Mouse (Mus musculus) T-helper 2 cell (primary cell): ENCODE data around the gene Zfp865.

Experiments
- in situ Hi-C: fragments of 300-600 bp; cut with MboI, MseI; formaldehyde crosslinking; loops from one replicate; pipeline ENCODE4 v1.15.1; 2025; ENCODE audit warnings: high pct_unique_total_duplicates

Gene Zfp865

DNA sequence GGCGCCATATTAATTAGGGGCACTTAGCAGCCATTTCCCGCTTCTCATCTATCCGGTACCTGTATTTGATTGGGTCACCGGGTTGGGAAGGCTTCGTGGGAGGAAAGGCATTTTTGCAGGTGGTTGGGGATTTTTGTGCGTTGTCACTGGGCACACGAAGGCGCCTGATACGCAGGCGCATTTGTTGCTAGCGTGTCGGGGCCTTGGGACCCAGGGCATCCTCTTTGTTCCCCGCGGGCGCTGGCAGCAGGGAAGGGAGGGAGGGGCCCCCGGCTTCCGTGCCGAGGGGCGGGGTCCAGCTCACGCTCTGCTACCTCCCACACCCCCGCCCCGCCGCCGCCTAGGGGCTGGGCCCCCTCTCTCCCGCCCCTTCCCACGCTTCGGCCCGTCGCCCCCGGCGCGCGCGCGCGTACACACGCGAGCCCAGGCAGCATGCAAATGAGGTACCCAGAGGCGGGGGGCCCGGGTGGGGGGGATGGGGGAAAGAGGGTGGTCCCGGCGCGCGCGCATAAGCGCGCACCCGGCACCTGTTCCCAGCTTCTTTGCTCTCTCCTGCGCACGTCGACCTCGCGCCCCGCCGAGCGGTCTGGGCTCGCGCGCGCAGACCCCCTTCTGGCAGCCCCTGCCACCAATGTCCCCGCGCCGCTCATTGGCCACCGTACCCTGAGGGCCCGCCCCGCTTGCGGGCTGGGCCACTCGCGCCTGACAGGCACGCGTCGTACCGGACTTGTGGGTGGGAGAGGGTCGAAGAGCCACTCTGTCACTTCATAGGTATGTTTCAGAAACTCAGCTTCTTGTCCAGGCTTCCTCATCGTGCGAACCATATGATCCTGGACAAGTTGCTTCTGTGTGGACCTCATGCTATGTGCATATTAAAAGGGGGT lies 4.8 kb upstream of the Zfp865 start, which contains the start of gene Gm44973:
Gm44973 (plus strand) TSS at position 379 of the 884 bp plus-strand sequence.
- in situ Hi-C loops: loop anchor here (5.0 kb wide), 1 partner anchor 37 kb away; the partner anchor contains the start of gene Zfp580

- in situ Hi-C loops: loop anchor here (5.0 kb wide), 1 partner anchor 36 kb away; the partner anchor contains the start of gene Zfp580
Measured at GRCm38 (mm10) chr7:5016057-5016456, 4.1 kb upstream of the Zfp865 start.

DNA sequence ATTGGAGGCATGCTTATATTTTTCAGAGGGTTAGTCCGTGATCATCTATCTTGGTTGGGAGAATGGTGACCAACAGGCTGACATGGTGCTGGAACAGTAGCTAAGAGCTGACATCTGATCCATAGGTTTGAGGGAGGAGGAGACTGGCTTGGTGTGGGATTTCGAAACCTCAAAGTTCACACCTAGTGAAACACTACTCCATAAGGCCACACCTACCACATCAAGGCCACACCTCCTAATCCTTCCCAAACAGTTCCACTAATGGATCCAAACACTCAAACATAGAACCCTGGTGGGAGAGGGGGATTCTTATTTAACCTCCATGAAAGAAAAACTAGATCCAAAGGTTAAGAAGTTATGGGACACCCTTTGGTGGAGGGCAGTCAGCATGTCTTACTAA lies 3.3 kb upstream of the Zfp865 start:
- in situ Hi-C loops: loop anchor here (5.0 kb wide), 1 partner anchor 35 kb away; the partner anchor contains the start of gene Zfp580

DNA sequence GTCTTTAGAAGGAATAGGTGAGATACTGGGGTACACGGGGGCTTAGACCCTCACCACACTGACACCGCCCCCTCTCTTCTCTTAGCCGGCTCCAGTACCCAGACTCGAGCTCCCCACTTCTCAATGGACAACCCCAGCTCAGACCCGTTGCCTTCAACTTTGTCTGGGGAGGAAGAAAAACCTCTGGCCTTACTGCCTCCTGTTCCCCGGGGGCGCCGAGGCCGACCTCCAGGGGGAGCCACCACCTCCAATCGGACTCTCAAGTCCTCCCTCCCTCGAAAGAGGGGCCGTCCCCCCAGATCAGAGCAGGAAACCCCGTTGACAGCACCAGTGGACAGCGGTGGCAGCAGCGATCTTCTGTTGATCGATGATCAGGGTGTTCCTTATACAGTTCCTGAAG lies 2.8 kb upstream of the Zfp865 start:
- in situ Hi-C loops: loop anchor here (5.0 kb wide), 1 partner anchor 35 kb away; the partner anchor contains the start of gene Zfp580

- in situ Hi-C loops: loop anchor here (5.0 kb wide), 1 partner anchor 34 kb away; the partner anchor contains the start of gene Zfp580
Measured at GRCm38 (mm10) chr7:5017931-5018330, 2.2 kb upstream of the Zfp865 start.

DNA sequence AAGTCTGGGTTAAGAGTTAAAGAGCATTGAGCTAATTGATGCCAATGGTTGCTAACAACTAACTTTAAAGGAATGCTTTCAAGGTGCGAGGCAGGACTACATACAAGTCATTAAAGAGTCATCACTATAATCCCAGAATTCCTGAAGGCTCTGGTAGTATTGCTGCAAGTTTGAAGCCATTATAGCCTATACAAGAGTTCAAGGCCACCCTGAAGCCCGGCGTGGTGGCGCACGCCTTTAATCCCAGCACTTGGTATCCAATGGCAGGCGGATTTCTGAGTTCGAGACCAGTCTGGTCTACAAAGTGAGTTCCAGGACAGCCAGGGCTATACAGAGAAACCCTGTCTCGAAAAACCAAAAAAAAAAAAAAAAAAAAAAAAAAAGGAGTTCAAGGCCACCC lies 600 bp upstream of the Zfp865 start:
- in situ Hi-C loops: loop anchor here (5.0 kb wide), 1 partner anchor 33 kb away; the partner anchor contains the start of gene Zfp580

- in situ Hi-C loops: no loop called here
Measured at GRCm38 (mm10) chr7:5020685-5021084, 509 bp downstream of the Zfp865 start.

- in situ Hi-C loops: no loop called here
Measured at GRCm38 (mm10) chr7:5021197-5021596, 1.0 kb downstream of the Zfp865 start.

- in situ Hi-C loops: no loop called here
Measured at GRCm38 (mm10) chr7:5029543-5029942, 9.4 kb downstream of the Zfp865 start.

GRCm38 (mm10) chr7:5029946-5030345 lies 9.8 kb downstream of the Zfp865 start:
- in situ Hi-C loops: no loop called here

GRCm38 (mm10) chr7:5030554-5031275 lies 10.5 kb downstream of the Zfp865 start:
- in situ Hi-C loops: no loop called here

GRCm38 (mm10) chr7:5031496-5031895 lies 11.3 kb downstream of the Zfp865 start:
- in situ Hi-C loops: no loop called here

- in situ Hi-C loops: no loop called here
Measured at GRCm38 (mm10) chr7:5033818-5034217, 13.6 kb downstream of the Zfp865 start, which contains the start of gene 4632433K11Rik. Gene 4632433K11Rik (plus strand): TSS chr7:5034118.

GRCm38 (mm10) chr7:5035628-5036027 lies 15.5 kb downstream of the Zfp865 start:
- in situ Hi-C loops: no loop called here

GRCm38 (mm10) chr7:5036136-5036535 lies 16.0 kb downstream of the Zfp865 start:
- in situ Hi-C loops: no loop called here

- in situ Hi-C loops: no loop called here
Measured at GRCm38 (mm10) chr7:5037026-5037425, 16.9 kb downstream of the Zfp865 start.

- in situ Hi-C loops: no loop called here
Measured at GRCm38 (mm10) chr7:5037467-5037866, 17.3 kb downstream of the Zfp865 start.

- in situ Hi-C loops: no loop called here
Measured at GRCm38 (mm10) chr7:5038109-5038732, 18.0 kb downstream of the Zfp865 start, which contains the start of gene Zfp784. Gene Zfp784 (minus strand): TSS chr7:5038446.

GRCm38 (mm10) chr7:5038940-5039339 lies 18.8 kb downstream of the Zfp865 start:
- in situ Hi-C loops: no loop called here

DNA sequence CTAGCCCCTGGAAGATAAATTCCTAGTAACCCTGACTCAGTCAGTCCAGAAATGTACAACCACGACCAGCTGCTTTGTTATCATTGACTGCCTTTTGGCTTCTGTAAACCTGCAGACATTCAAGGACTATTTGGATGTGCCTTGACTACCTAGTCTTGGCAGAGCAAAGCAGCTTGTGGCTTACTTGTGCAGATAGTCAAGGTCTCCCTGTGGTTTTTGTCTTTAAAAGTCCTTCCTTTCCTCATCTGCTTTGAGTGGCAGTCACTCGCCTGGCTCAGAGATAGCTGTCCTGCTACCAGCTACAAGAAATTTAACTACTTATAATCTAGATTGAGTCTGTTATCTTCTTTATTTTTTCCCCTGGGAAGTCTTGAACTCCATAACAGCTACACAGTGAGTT lies 24.8 kb downstream of the Zfp865 start:
- in situ Hi-C loops: no loop called here

DNA sequence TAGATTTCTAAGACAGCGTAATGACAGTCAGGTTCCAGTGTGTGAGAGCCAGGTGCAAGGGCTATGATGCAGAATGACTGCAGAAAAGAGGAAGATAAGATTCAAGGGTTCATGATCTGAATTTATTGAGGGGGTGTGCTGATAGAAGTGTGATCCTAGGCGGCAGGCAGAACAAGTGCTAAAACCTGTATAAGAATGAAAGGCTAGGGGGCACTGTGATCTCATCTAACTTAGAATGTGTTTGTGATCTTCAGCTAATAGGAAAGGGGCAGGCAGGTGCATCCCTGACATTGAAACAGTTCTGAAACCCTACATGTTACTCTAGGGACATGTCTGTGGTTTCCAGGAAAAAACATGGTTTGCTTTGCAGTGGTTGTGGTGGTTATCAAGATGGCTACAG lies 25.9 kb downstream of the Zfp865 start:
- in situ Hi-C loops: no loop called here

DNA sequence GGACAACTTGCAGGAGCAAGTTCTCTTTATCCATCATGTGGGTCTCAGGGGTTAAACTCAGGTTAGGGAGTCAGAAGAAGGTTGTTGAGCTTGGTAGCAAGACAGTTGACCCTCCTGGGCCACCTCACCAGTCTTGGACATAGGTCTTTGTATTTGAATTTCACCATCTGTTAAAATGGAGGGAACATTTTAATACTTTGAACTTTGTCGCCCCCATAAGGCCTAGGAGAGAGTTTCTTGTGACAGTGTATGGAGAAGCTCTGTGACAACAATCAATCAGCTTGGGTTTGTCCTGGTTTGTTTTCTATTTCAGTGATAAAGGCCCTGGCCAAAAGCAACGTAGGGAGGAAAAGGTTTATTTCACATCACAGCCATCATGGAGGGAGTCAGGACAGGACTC lies 27.1 kb downstream of the Zfp865 start:
- in situ Hi-C loops: no loop called here
